Mouse (Mus musculus) mesoderm, embryonic 11.5 days (tissue): ENCODE results near the gene Gpr149.

Experiments used
- DNase-seq: peaks from one replicate; pipeline ENCODE4 v3.0.0-alpha.2; 2012; ENCODE audit warnings: low read depth, low spot score

The Gpr149 gene

GRCm38 (mm10) chr3:62604973-62605372, at the start of gene Gpr149:
Gene Gpr149 (minus strand): TSS chr3:62605140.
- DNase-seq, result no peak

GRCm38 (mm10) chr3:62650551-62650950, 45.6 kb upstream of the Gpr149 start:
- peak; percentile 0 for DNase-seq

DNA sequence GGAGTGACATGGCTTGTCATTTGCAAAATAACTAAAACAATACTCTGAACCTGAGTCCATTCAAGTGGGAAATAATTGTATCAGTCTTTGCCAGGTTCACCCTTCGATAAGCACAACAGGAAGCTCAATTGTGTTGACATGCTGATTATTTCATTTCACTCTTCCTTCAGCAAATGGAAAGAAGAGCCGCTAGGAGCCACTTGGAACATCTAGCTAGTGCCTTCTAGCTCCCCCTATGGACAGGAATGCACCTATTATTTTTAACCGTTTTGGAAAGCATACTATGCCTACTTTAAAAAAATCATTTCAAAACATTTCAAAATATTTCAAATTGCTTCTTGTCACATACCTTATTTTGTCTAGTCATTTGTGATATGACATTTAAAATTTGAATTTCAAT, 5.9 kb upstream of the Gpr149 start:
- no peak for DNase-seq

DNA sequence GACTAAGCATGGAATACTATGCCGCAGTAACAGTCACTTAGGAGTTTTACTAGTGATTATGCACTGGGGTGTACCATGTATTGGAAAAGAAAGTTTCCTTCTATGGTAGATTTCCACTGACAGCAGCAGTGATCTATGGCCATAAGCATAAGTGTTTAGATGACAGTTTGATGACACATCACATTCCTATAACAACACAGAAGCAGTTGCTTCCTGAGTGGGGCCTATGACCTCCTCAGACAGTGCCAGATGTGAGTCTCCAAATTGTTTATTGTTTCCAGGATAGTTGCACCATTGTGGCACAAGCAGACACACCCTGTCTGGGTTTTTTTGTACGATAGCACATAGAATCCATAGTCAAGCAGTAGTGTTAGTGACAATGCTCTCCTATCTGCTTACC, 991 bp upstream of the Gpr149 start:
- DNase-seq, result no peak

DNA sequence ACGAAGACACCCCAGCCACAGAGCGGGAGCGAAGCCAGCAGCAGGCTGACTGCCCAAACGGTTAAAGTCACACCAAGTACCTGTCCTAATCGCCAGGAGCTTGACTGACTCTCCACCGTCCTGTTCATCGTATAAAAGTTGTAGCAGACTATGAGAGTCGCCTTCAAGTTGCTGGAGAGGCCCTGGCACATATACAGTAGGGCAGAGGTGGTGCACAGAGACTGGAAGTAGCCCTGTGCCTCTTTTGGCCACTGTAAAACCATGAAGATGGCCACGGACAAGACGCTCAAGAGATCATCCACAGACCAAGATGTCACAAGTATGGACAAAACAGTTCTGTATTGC, 921 bp downstream of the Gpr149 start:
- DNase-seq, result no peak

- DNase-seq, result peak; percentile 35
These were observed 1.5 kb downstream of the Gpr149 start for GRCm38 (mm10) chr3:62603231-62604046.

DNA sequence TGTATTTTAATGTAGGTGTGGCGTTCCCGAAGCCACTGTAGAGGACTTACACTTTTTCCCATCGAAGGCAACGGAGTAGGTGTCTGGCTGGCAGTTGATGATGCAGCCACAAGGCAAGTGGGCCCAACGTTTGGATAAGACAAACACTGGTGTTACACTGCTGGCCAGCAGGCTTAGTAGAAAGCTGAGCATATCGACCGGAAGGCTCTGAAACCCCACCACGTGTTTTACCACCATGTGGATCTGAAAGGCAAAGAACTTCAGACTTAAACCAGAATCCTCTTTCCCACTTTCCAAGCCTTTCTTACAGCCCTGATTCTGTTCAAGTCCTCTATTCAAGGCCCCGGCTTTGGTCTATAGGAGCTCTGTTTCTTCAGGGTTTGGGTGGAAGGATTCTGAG, 2.5 kb downstream of the Gpr149 start:
- DNase-seq, result no peak

DNA sequence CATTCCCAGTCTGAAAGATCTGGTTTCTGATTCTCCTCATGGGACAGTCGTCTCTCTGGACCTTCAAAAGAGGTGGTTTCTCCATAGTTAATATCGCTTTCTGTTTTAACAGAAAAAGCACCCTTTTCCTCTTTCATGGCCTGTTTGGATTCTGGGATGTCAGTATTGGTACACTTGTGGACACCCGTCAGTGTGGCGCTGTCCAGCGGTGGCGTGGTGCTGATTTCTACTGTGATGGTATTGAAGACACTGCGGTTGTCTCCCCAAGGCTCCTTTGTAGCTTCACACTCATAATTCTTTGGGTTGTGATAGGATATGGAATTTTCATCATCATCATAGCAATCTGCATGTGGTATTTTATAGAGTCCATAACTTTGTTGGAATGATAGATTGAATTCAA, 10.1 kb downstream of the Gpr149 start:
- peak; percentile 60 for DNase-seq

DNA sequence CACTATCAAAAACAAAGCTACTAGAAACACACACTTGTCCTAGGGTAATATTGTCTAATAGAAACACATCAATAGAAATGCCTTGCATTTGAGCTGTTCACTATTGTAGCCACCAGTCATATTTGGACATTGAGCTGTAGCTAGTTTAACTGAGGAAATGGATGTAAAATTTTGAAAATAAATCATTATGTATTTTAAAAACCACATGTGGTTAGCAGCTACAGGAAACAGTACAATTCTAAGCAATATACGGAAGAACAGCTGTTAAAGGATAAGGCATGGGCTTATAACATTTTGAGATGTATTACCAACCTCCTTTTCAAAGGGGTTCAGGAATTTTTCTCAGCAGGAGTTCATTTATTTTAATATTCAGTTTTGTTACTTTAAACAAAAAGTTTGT, 19.9 kb downstream of the Gpr149 start:
- no peak for DNase-seq

DNA sequence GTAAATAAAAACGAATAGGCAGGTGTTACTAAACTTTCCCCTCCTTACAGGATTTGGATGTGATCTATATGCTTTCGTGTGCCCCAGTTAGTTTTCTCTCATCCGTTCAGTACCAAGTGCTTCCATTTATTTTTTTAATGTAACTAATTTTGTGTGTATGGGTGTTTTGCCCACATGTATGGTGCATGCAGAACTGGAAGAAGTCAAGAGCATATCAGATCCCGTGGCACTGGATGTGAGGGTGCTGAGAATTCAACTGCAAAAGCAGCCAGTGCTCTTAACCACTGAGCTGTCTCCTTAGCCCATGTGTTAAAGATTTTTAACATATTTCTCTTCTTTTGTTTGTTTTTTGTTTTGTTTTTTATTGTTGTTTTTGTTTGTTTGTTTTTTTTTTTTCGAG, 77.3 kb downstream of the Gpr149 start:
- no peak for DNase-seq

- peak; percentile 23 for DNase-seq
These were observed 77.8 kb downstream of the Gpr149 start for GRCm38 (mm10) chr3:62527160-62527559.

GRCm38 (mm10) chr3:62507206-62507647, 97.7 kb downstream of the Gpr149 start:
- DNase-seq, result no peak

GRCm38 (mm10) chr3:62506488-62507205, 98.3 kb downstream of the Gpr149 start, which contains the start of gene Dhx36:
Gene Dhx36 (minus strand): TSS chr3:62507004.
- peak; percentile 97 for DNase-seq

DNA sequence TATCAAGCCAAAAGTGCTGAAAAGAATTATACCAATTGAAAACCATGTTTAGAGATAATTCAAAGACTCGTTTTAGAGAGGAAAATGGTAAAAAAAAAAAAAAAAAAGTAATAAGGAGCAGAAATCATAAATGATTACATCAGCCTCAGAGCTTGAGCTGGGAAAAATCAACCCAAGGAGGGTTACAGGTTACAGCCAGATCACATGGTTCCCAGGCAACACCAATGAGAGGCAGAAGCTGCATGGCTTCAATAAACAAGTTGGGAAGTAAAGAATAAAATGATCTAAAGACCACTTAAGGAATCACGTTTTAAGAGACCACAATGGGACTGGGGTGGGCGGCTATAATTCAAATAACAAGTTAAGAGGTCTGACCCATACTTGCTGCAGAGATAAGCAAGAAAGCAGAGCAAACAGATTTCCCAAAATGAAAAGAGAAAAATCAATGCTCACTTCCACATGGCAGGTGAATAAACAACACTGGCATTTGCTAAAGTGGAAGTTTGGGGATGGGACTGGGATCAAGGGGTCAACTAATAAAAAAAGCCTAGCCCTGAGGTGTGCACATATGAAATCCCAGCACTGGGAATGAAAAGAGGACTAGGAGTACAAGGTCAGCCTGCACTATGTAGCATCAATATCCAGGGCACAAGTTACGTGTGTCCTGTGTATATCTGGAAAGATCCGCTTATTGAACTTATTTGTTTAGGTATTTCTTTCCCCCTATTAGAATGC, 99.6 kb downstream of the Gpr149 start:
- DNase-seq, result no peak

GRCm38 (mm10) chr3:62499327-62499726, 105.6 kb downstream of the Gpr149 start:
- no peak for DNase-seq

GRCm38 (mm10) chr3:62492568-62492967, 112.4 kb downstream of the Gpr149 start:
- no peak for DNase-seq

- no peak for DNase-seq
These were observed 120.6 kb downstream of the Gpr149 start for GRCm38 (mm10) chr3:62484340-62484739.
